Mouse (Mus musculus) limb, embryonic 11.5 days (tissue): ENCODE results near the gene Ube2o. TPM values are rescaled to one million over a fixed set of nuclear protein-coding genes. Genes with fewer than 3 reads are reported as not detected.
"Not testable (repeated sequence)": the region's sequence is repeated elsewhere in the genome, so short reads cannot be mapped to it uniquely, and the experiment has no call there.

Source experiments
- ATAC-seq: fragments of 200-750 bp; cut with Nextera tagmentation; 2 replicates; pipeline ENCODE4 v1.8.0; 2017; ENCODE audit warnings: low read depth; ENCODE audit not compliant: insufficient number of reproducible peaks, low FRiP score, low TSS enrichment
- DNase-seq: peaks from one replicate; pipeline ENCODE4 v3.0.0-alpha.2; 2015; ENCODE audit warnings: low spot score
- H3K27ac ChIP-seq: fragments of 300-500 bp; sonication (generic); replicated peaks from 2 replicates; pipeline ENCODE4 v1.5.1; 2014; ENCODE audit warnings: low read depth, mild to moderate bottlenecking, low read length
- H3K27me3 ChIP-seq: fragments of 300-500 bp; sonication (generic); 2 replicates; pipeline ENCODE4 v1.6.1; 2014; ENCODE audit warnings: mild to moderate bottlenecking, low read length, mixed read lengths; ENCODE audit not compliant: control insufficient read depth, insufficient read depth
- H3K36me3 ChIP-seq: fragments of 300-500 bp; sonication (generic); 2 replicates; pipeline ENCODE4 v1.6.1; 2014; ENCODE audit warnings: mild to moderate bottlenecking, low read length, moderate library complexity, mixed read lengths; ENCODE audit not compliant: control insufficient read depth, insufficient read depth
- H3K4me1 ChIP-seq: fragments of 300-500 bp; sonication (generic); 2 replicates; pipeline ENCODE4 v1.6.1; 2014; ENCODE audit warnings: low read length, mixed read lengths; ENCODE audit not compliant: control insufficient read depth, insufficient read depth
- H3K4me2 ChIP-seq: fragments of 300-500 bp; sonication (generic); 2 replicates; pipeline ENCODE4 v1.6.1; 2014; ENCODE audit warnings: low read depth, mild to moderate bottlenecking, moderate library complexity; ENCODE audit not compliant: severe bottlenecking
- H3K4me3 ChIP-seq: fragments of 300-500 bp; sonication (generic); 2 replicates; pipeline ENCODE4 v1.5.1; 2014; ENCODE audit warnings: low read depth, low read length
- H3K9ac ChIP-seq: fragments of 300-500 bp; sonication (generic); 2 replicates; pipeline ENCODE4 v1.6.1; 2014; ENCODE audit warnings: mild to moderate bottlenecking, low read length
- H3K9me3 ChIP-seq: fragments of 300-500 bp; sonication (generic); 2 replicates; pipeline ENCODE4 v1.6.1; 2016; ENCODE audit warnings: low read length; ENCODE audit not compliant: control insufficient read depth
- WGBS: fragments of 180-500 bp; shearing (Covaris S2); extraction: QIAGEN DNeasy Blood & Tissue Kit; methylation state at CpG from one replicate; pipeline ENCODE4 v1.1.7; 2014; 5-methylcytosine and 5-hydroxymethylcytosine counted together
- polyA plus RNA-seq: library from polyadenylated mRNA; unstranded; fragments of >200 nt; fragmentation: Nextera tagmentation; extraction: Ambion mirVana; gene quantifications from 2 replicates; pipeline ENCODE4 v1.2.1, GENCODE M21; 2014

Gene Ube2o
- polyA plus RNA-seq, 1 experiment from 2014 or later = 19.4 TPM

DNA sequence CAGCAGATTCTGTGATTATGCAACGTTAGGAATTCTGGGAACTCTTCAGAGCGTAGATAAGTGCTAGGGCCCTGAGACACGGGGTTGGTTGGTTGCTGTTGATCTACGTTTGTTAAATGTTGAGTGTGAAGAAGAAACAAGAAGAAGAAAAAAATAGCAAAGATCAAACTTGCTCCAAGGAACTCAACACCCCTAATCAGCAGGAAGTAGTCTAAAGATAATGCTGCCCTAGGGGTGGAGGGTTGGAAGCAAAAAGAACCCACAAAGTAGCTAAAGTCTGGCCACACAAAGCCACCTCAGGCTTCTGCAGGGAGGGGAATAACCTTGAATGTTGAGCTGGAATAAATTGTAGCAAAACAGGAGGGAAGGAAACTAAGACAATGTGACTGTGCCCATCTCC lies 83.9 kb downstream of the Ube2o start:
- H3K4me1 ChIP-seq = no peaks in the 10 kb centered on the region
- no peaks in the 10 kb centered on the region for H3K9me3 ChIP-seq
- no peak overlapping the region for H3K9ac ChIP-seq
- DNase-seq (no peak), ATAC-seq (no peak)
- H3K27ac ChIP-seq = no peak overlapping the region
- no peak overlapping the region for H3K4me3 ChIP-seq
- no peaks in the 10 kb centered on the region for H3K27me3 ChIP-seq
- H3K36me3 ChIP-seq = no peaks in the 10 kb centered on the region
- H3K4me2 ChIP-seq = no peak overlapping the region
- WGBS = 93% methylated on average over 4 of the region's 4 CpGs

DNA sequence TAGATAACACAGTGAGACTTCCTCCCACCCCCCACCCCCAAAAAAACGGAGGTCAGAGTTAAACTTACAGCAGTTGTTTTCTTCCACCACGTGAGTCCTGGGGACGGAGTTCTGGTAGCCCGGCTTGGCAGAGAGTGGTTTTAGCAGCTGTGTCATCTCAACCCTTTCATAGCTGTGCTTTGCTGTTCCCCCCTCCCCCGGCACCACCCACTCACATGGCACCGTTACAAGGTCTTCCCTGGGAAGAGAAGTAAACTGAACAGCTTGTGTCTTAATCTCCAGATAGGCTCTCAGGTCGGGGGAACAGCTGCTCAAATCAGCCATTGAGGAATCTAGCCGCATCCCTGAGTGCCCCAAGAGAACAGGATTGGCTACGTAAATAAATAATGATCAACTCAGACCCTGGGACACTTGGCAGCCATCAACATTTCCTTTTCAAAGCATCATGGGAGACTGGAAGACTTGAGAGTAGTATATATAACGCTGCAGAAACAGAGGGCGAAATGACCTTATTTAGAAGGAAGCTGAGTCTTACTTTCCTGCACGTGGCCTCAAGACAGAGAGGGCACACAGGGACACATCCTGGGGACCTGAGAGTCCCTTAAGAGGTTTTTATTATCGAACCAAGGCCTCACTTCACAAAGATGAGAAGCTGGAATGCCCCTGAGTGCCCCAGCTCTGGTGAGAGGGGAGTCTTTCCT lies 86.6 kb downstream of the Ube2o start:
- DNase-seq (no peak), ATAC-seq (no peak)
- 72% methylated on average over 13 of the region's 13 CpGs for WGBS
- Histone ChIP-seq H3K9ac (no peak overlapping the region), H3K9me3 (no peaks in the 10 kb centered on the region), H3K36me3 (no peaks in the 10 kb centered on the region), H3K4me1 (no peaks in the 10 kb centered on the region), H3K4me3 (no peak overlapping the region), H3K4me2 (no peak overlapping the region), H3K27me3 (no peaks in the 10 kb centered on the region), H3K27ac (no peak overlapping the region)

DNA sequence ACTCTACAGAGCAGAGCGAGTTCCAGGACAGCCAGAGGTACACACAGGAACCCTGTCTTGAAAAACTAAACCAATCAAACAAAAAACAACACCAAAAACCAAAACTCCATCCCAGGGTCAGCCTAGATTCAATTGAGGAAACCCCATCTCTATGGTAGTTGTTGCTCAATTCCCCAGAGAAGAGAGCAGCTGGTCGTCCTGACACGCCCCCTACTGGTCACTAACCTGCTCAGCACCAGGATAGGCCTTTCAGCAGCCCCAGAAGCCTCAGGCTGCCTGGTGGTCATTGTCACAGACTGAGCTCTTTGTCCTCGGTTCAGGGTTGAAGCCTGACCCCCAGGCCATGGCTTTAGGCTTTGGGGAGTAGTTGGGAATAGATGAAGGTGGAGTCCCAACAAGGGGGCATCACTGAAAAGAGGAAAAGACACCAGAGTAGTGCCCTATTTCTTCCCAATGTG lies 87.4 kb downstream of the Ube2o start, which contains the start of gene Prpsap1:
Gene Prpsap1, minus strand, starts transcription at position 408 of the 458 bp plus-strand sequence.
- Histone ChIP-seq H3K9me3 (no peaks in the 10 kb centered on the region), H3K4me1 (no peaks in the 10 kb centered on the region), H3K9ac (no peak within 1 kb of the TSS), H3K4me2 (no peak within 1 kb of the TSS), H3K36me3 (no peaks in the 10 kb centered on the region), H3K4me3 (no peak within 1 kb of the TSS), H3K27ac (no peak within 1 kb of the TSS), H3K27me3 (no peaks in the 10 kb centered on the region)
- WGBS = 25% methylated on average over 4 of the region's 4 CpGs
- peak; percentile 60 for DNase-seq
- ATAC-seq = no peak

DNA sequence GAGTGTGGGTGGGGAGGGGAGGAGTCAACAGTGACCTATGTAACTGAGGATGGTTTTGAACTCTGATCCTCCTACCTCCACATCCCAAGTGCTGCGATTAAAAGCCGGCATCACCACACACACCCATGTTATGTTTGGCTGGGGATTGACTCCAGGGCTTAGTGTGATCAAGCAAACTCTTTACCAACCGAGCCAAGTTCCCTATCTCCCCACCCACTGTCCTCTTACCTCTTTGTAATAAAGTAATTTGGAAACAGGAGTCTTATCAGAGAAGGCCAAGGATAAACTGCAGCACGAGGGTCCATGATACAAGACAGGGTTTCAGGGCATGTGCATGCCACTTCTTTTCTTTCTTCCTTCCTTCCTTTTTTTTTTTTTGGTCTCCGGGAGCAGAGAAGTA lies 88.1 kb downstream of the Ube2o start:
- Histone ChIP-seq H3K4me2 (no peak overlapping the region), H3K36me3 (no peaks in the 10 kb centered on the region), H3K4me3 (no peak overlapping the region), H3K9me3 (no peaks in the 10 kb centered on the region), H3K4me1 (no peaks in the 10 kb centered on the region), H3K27me3 (no peaks in the 10 kb centered on the region), H3K27ac (no peak overlapping the region), H3K9ac (no peak overlapping the region)
- DNase-seq = no peak
- no peak for ATAC-seq
- WGBS = 88% methylated on average over 5 of the region's 5 CpGs

DNA sequence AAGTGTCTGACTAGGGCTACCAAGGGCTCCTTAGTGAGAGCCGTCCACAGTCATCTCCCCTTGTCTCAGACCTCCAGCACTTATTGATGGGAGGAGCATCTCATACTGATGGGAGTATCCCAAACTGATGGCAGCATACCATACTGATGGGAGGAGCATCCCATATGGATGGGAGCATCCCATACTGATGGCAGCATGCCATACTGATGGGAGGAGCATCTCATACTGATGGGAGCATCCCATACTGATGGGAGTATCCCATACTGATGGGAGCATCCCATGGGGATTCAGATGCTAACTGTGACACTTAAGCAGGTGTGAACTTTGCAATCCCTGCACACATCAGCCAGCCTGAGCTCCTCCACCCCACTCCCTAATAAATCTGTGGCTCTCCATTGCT lies 88.7 kb downstream of the Ube2o start:
- not testable (repeated sequence) for ATAC-seq, H3K27ac ChIP-seq, H3K9ac ChIP-seq, H3K36me3 ChIP-seq, H3K4me3 ChIP-seq, H3K9me3 ChIP-seq, H3K4me2 ChIP-seq, H3K27me3 ChIP-seq, H3K4me1 ChIP-seq, DNase-seq
- 83% methylated on average over 1 of the region's 1 CpGs for WGBS

DNA sequence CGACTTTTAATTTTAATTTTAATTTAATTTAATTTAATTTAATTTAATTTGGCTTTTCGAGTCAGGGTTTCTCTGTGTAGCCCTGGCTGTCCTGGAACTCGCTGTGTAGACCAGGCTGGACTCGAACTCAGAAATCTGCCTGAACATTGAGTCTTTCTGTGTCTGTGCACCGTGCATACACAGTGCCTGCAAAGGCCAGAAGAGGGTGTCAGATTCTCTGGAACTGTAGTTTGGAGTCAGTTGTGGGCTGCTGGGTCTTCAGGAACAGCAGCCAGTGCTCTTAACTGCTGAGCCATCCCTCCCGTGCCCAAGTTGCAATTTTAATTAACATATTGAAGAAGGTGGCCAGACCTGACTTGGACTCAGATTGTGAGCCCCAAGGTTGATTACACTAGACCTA lies 89.9 kb downstream of the Ube2o start:
- no peak overlapping the region for H3K9ac ChIP-seq
- no peak for DNase-seq
- no peaks in the 10 kb centered on the region for H3K9me3 ChIP-seq
- ATAC-seq = no peak
- no peak overlapping the region; the same call in 1 of the 2 replicates for H3K4me3 ChIP-seq
- H3K4me1 ChIP-seq = no peaks in the 10 kb centered on the region
- no peak overlapping the region for H3K4me2 ChIP-seq
- peaks cover 5% of the 10 kb centered on the region; the same call in 1 of the 2 replicates for H3K36me3 ChIP-seq
- no peaks in the 10 kb centered on the region for H3K27me3 ChIP-seq
- WGBS = 74% methylated on average over 6 of the region's 6 CpGs
- H3K27ac ChIP-seq = no peak overlapping the region

DNA sequence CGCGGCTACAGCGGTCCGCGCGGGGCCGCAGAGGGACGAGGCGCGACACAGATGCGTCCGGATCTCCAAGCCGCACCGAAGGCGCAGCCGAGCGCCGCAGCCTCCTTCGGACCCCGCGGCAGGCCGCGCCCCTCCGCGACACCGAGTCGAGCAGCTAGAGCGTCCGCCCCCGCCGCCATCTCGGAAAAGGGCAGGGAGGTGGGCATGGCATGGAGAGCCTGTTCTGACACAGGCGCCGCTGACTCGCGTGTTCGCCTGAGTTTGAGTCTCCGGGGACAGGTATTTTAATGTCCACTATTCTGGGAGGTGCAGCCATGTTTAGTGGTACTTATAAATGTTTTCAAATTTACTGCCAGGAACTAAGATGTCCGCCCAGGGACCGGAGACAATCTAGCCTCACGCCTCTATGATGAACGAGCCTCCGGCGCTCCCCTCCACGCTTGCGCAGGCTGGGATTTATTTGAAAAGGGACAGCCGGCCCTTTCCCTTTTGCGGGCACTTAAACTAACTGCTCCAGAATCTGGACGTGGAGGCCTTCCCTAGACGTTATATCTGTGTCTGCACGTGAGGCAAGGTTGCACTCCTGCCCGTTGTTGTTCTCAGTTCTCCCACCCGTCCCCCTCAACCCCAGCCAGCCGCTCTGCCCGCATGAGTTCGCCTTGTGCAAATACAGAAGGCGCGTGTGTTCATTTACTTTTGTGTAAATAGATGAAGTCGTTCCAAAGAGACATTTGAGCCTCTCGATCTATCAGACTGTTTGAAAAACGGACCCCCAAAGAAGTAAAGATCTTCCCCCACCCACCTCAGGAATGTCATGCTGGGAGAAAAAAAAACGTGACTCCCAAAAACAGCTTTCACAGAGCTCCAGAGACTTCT lies 90.8 kb downstream of the Ube2o start:
- Histone ChIP-seq H3K4me3 (peak overlapping the region; percentile 100), H3K9ac (peak overlapping the region; percentile 96), H3K27me3 (no peaks in the 10 kb centered on the region), H3K4me1 (no peaks in the 10 kb centered on the region), H3K27ac (peak overlapping the region; percentile 61), H3K9me3 (no peaks in the 10 kb centered on the region), H3K36me3 (peaks cover 5% of the 10 kb centered on the region; the same call in 1 of the 2 replicates), H3K4me2 (peak overlapping the region; percentile 74)
- peak; percentile 95 for DNase-seq
- WGBS = under 1% methylated on average over 57 of the region's 62 CpGs
- peak; percentile 87 for ATAC-seq

DNA sequence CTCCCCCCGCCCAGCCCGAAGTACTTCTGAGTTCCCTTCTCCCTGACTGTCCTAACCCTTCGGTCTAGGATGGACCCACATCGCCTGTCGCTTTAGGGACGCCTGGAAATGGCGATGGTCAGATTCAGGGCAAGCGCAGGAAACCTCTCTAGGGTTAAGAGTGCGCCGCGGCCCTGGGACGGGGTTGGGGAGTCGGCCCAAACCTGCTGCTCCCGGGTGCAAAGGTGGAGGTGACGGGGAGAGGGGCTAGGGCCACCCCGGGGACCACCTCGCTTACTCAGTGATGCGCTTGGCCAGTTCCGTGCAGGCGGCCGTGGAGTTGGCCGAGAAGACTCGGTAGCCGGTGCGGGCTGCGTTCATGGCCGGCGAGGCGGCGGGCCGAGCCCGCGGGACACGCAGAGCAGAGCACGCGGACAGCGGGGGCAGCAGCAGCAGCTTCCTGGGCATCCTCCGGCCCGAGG lies 91.4 kb downstream of the Ube2o start:
- Histone ChIP-seq H3K4me2 (peak overlapping the region; percentile 74), H3K9me3 (no peaks in the 10 kb centered on the region), H3K36me3 (peaks cover 9% of the 10 kb centered on the region; the same call in 1 of the 2 replicates), H3K4me3 (peak overlapping the region; percentile 100), H3K27me3 (no peaks in the 10 kb centered on the region), H3K9ac (peak overlapping the region; percentile 96), H3K27ac (peak overlapping the region; percentile 61), H3K4me1 (no peaks in the 10 kb centered on the region)
- DNase-seq (peak; percentile 69), ATAC-seq (peak; percentile 41)
- WGBS = under 1% methylated on average over 38 of the region's 39 CpGs
